Mouse (Mus musculus): Measurements from ENCODE around the gene Rassf5. TPM values are rescaled to one million over a fixed set of nuclear protein-coding genes. Genes with fewer than 3 reads are reported as not detected.
A peak's percentile ranks its signal among the peaks of the same experiment; 100 is the strongest.

The Rassf5 gene
- polyA plus RNA-seq (2015; fragmentation: Nextera tagmentation; extraction: Ambion mirVana), result 4.2 and 6.5 TPM in 2 replicates

DNA sequence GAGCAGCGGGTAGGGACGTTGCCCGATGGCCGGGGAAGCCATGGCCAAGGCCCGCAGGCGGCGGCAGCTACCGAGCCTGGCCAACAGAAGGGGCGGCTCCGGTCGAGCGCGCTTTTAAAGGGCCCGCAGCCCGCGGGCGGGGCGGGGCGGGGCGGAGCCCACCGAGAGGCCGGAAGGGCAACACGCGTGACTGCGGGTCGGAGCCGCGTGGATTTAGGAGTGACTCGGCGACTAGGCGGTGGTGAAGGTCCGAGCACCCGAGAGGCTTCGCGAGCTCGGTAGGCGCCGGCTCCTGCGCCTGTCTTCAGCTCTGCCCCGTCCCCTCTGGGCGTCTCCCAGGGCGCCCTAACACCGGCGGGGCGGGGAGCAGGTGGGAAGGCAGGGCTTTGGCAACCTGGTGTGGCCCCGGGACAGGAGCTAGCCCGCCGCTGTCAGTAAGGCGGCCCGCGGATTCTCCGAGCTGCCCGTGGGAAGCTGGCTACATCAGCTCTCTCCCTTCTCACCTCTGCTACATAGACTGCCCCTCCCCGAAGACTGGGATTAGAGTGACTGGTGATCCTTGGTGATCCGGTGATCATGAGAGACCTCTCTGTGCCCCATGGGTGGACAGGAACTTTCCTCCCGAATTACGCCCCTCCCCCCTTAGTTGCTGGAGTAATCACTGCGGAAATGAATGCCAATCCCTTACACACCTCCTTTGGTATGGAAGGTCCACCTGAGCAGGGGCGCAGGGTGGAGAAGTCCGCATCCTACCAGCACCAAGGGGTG lies at the start of gene Rassf5:
Rassf5 (minus strand) TSS at position 170 of the 768 bp plus-strand sequence.
- Histone ChIP-seq H3K27me3 (peaks cover 39% of the 10 kb centered on the region), H3K4me2 (peak within 1 kb of the TSS; percentile 94), H3K27ac (0 out of 2 replicates have a peak within 1 kb of the TSS, but pooled peaks have one; percentile 54), H3K36me3 (no peaks in the 10 kb centered on the region), H3K4me3 (peak within 1 kb of the TSS; percentile 60), H3K4me1 (peaks cover 51% of the 10 kb centered on the region), H3K9me3 (no peaks in the 10 kb centered on the region), H3K9ac (peak within 1 kb of the TSS; percentile 54)
- peak; percentile 47 for ATAC-seq (ENCODE audit: borderline replicate concordance, extremely low read depth, low FRiP score, low TSS enrichment)
- WGBS, result under 1% methylated on average over 60 of the region's 60 CpGs

DNA sequence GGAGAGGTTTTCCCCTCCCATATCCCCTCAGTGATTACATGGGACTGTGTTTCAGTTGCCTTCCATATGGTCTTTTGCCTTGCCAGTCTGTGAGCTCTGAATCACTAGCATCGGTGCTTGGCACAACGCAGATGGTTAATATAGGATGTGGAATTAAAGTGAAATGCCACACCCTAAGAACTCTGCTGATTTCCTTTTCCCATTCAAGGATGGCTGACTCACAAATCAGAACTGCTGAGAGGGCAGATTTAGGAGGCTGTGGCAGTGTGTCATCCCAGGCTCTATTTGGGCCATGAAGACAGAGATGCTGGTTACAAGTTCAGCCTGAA lies 48.8 kb upstream of the Rassf5 start:
- Histone ChIP-seq H3K4me1 (no peaks in the 10 kb centered on the region), H3K4me3 (no peak overlapping the region), H3K36me3 (peaks cover 36% of the 10 kb centered on the region), H3K9ac (no peak overlapping the region), H3K27ac (no peak overlapping the region), H3K9me3 (no peaks in the 10 kb centered on the region), H3K27me3 (no peaks in the 10 kb centered on the region), H3K4me2 (no peak overlapping the region)
- 86% methylated on average over 2 of the region's 2 CpGs for WGBS
- ATAC-seq (ENCODE audit: borderline replicate concordance, extremely low read depth, low FRiP score, low TSS enrichment), result no peak

DNA sequence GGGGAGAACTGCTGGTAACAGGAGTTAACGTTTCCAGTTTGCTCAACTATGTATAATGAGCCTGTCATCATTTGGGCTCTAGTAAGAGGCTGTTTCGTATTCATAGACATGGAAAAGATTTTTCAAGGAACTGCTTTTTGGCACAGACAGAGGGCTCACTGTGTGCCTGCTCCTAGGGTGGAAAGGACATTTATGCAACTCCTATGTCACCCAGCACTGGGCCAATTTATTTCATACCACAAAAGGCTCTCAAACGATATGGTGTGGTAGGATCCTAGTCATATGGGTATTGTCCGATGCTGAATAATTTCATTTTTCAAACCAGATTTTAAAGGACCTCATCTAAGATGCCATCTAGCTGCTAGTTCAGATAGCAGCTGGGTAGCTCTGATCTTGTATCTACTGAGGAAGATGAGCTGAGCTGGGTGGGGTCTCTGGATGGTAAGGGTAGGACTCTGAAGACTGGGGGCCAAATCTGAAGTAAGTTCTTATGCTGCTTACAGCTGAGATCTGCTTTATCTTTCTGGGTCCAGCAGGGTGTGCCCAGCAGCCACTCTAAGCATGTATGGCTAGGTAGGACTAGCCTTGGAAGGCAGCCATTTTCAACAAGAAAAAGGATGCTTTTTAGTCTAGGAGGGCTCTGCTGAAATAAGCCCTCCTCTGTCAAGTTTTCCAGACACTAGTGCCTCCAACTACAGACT lies 48.3 kb upstream of the Rassf5 start:
- ATAC-seq (ENCODE audit: borderline replicate concordance, extremely low read depth, low FRiP score, low TSS enrichment), result no peak
- Histone ChIP-seq H3K27ac (no peak overlapping the region), H3K9me3 (no peaks in the 10 kb centered on the region), H3K4me2 (no peak overlapping the region), H3K36me3 (peaks cover 40% of the 10 kb centered on the region), H3K4me1 (no peaks in the 10 kb centered on the region), H3K9ac (no peak overlapping the region), H3K27me3 (no peaks in the 10 kb centered on the region), H3K4me3 (no peak overlapping the region)
- 84% methylated on average over 4 of the region's 4 CpGs for WGBS

DNA sequence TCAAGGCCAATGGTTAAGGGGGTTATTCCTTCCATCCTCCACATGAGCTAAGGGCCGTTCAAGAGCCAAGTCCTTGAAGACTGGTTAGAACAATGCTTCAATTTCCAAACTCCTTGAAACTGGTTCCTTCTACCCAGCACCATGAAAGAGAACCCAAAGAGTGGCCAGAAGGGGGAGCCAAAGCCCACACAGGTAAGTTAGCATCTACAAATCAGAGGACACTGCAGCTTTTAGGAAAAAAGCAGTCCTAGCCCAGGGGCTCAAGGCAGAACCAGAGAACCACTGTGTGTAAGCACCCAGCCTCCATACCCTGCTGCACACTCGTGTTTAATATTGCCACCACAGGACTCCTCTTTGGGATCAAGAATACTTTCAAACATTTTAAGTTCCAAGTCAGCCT lies 45.6 kb upstream of the Rassf5 start:
- H3K36me3 ChIP-seq, result peaks cover 18% of the 10 kb centered on the region
- 29% methylated on average over 2 of the region's 2 CpGs for WGBS
- ATAC-seq (ENCODE audit: borderline replicate concordance, extremely low read depth, low FRiP score, low TSS enrichment), result no peak
- no peak overlapping the region for H3K4me2 ChIP-seq
- H3K9ac ChIP-seq, result no peak overlapping the region
- H3K4me3 ChIP-seq, result no peak overlapping the region
- no peaks in the 10 kb centered on the region for H3K27me3 ChIP-seq
- no peaks in the 10 kb centered on the region for H3K9me3 ChIP-seq
- H3K27ac ChIP-seq, result no peak overlapping the region
- no peaks in the 10 kb centered on the region for H3K4me1 ChIP-seq

DNA sequence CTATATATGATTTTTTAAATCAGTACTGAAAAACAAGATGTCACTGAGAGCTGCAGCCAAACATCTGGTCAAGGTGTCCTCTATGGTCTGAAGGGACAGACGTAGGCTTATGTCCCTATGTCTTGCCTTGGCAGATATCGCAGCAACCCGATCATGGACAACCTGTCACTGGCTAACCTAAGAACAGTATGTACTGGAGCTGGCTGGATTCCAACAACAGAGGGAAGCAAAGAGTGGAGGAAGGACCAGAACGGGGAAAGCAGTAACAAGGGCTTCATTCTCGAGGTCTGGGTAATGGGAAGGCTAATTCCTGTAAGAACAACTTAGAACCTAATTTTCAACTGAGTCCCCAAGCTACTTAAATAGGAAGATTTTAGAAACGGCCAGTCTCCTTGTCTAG lies 43.9 kb upstream of the Rassf5 start:
- no peaks in the 10 kb centered on the region for H3K4me1 ChIP-seq
- H3K27me3 ChIP-seq, result no peaks in the 10 kb centered on the region
- H3K9ac ChIP-seq, result no peak overlapping the region
- no peak for ATAC-seq (ENCODE audit: borderline replicate concordance, extremely low read depth, low FRiP score, low TSS enrichment)
- no peak overlapping the region for H3K27ac ChIP-seq
- peaks cover 12% of the 10 kb centered on the region for H3K36me3 ChIP-seq
- no peak overlapping the region for H3K4me3 ChIP-seq
- H3K9me3 ChIP-seq, result no peaks in the 10 kb centered on the region
- WGBS, result 73% methylated on average over 6 of the region's 6 CpGs
- no peak overlapping the region for H3K4me2 ChIP-seq

DNA sequence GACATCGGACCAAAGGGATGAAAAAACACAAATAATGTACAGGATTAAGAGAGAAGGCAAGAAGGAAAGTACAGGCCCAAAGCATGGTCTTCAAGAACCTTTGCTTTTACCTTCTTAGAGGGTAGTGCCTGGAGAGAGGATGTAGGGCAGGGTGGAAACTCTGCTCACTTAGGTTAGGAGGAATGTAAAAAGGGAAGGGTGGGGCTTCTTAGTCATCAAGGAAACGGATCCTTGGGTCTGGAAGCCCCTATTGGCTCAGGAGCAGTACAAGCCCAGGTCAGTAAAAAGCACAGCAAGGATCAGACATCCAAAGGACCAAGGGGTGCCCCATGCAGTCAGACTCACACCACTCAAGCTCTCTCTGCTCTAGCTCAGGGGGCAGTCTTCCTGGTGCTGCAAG lies 42.2 kb upstream of the Rassf5 start:
- peaks cover 7% of the 10 kb centered on the region for H3K36me3 ChIP-seq
- no peaks in the 10 kb centered on the region for H3K9me3 ChIP-seq
- H3K4me1 ChIP-seq, result no peaks in the 10 kb centered on the region
- no peak overlapping the region for H3K4me3 ChIP-seq
- no peaks in the 10 kb centered on the region for H3K27me3 ChIP-seq
- no peak overlapping the region for H3K27ac ChIP-seq
- no peak overlapping the region for H3K9ac ChIP-seq
- H3K4me2 ChIP-seq, result no peak overlapping the region
- 57% methylated on average over 2 of the region's 2 CpGs for WGBS
- no peak for ATAC-seq (ENCODE audit: borderline replicate concordance, extremely low read depth, low FRiP score, low TSS enrichment)

DNA sequence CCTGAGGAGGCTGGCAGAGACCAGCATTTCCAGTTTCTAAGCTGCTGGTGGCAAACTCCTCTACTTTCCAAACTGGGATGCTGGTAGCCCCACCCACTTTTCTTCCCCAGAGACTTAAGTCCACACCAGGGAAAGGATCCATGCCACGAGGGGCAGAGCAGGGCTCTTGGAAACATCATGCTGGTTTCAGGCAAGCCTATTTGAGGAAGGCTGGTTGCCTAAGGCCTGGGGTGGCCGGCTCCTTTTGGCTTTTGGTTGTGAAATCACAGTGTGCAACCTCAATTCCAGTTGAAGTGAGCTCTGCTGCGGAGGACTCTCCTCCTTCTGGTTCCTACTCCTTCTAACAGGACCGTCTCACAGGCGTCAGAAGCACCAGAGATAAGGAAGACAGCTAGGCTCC lies 41.7 kb upstream of the Rassf5 start:
- Histone ChIP-seq H3K4me3 (no peak overlapping the region), H3K27me3 (no peaks in the 10 kb centered on the region), H3K36me3 (peaks cover 5% of the 10 kb centered on the region), H3K9me3 (no peaks in the 10 kb centered on the region), H3K4me2 (no peak overlapping the region), H3K4me1 (no peaks in the 10 kb centered on the region), H3K27ac (no peak overlapping the region), H3K9ac (no peak overlapping the region)
- WGBS, result 53% methylated on average over 5 of the region's 5 CpGs
- 0 out of 2 replicates have a peak, but pooled peaks have one; percentile 4 for ATAC-seq (ENCODE audit: borderline replicate concordance, extremely low read depth, low FRiP score, low TSS enrichment)

DNA sequence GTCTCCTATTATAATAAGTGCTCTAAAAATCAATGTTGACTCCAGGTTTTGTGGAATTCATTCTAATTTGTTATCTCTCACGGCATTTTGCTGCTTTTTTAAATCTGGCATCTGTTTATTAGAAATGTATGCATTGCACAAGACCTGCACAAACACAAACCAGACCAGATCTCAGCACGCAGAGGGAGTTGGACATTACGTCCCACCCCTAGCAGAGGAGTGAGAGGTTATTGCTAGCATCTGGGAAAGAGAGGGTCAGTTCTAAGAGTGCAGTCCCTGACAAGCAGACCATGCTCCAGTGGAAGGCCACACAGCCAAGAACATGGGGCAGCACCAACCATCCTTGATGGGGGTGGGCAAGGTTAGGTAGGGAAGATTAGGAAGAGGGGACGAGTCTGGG lies 39.6 kb upstream of the Rassf5 start:
- ATAC-seq (ENCODE audit: borderline replicate concordance, extremely low read depth, low FRiP score, low TSS enrichment), result no peak; the same call in 1 of the 2 replicates
- Histone ChIP-seq H3K27me3 (no peaks in the 10 kb centered on the region), H3K9ac (no peak overlapping the region), H3K9me3 (no peaks in the 10 kb centered on the region), H3K4me1 (peaks cover 8% of the 10 kb centered on the region), H3K36me3 (peaks cover 5% of the 10 kb centered on the region), H3K4me2 (no peak overlapping the region), H3K27ac (no peak overlapping the region), H3K4me3 (no peak overlapping the region)
- WGBS, result 64% methylated on average over 4 of the region's 4 CpGs

DNA sequence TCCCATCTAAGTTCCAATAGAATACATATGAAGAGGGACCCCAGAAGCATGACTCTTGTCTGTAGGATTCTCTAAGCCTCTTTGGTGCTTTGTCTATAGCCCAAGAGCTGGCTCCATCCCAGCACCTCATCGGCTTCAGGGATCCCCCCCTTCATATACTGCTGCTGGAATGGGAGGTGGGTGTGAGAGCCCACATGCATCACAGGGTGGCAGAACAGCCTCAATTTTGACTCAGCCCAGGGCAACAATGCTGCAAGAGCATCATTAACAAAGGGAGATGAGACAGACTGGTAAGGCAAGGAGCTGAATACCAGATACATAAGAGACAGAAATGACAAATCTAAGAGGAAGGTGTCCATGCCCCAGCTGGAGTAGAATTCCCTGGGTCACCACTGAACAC lies 39.1 kb upstream of the Rassf5 start:
- Histone ChIP-seq H3K36me3 (peaks cover 5% of the 10 kb centered on the region), H3K4me2 (no peak overlapping the region), H3K27me3 (no peaks in the 10 kb centered on the region), H3K9ac (no peak overlapping the region), H3K4me1 (peaks cover 13% of the 10 kb centered on the region), H3K9me3 (no peaks in the 10 kb centered on the region), H3K4me3 (no peak overlapping the region), H3K27ac (no peak overlapping the region)
- WGBS, result 82% methylated on average over 1 of the region's 1 CpGs
- ATAC-seq (ENCODE audit: borderline replicate concordance, extremely low read depth, low FRiP score, low TSS enrichment), result no peak

DNA sequence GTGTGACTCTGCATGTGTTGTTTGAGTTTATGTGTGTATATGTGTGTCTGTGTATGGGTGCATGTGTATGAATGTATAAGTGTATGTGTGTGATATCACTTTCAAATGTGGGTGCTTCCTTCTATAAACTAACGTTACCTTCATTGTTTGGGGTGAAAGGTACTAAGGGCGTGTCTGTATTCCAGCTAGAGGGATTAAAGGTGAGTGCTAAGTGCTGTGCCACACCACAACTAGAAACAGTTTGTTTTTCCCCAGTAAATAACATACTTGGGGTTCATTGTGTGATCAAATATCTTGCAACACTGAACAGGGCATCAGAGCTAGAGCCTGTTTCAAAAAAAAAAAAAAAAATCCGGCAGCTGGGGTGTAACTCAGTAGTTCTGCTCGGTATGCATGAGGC lies 36.7 kb upstream of the Rassf5 start:
- no peak overlapping the region for H3K4me3 ChIP-seq
- H3K27me3 ChIP-seq, result no peaks in the 10 kb centered on the region
- peaks cover 18% of the 10 kb centered on the region for H3K4me1 ChIP-seq
- no peak overlapping the region for H3K9ac ChIP-seq
- no peaks in the 10 kb centered on the region; the same call in 1 of the 2 replicates for H3K36me3 ChIP-seq
- no peak for ATAC-seq (ENCODE audit: borderline replicate concordance, extremely low read depth, low FRiP score, low TSS enrichment)
- no peak overlapping the region for H3K27ac ChIP-seq
- no peak overlapping the region for H3K4me2 ChIP-seq
- no peaks in the 10 kb centered on the region for H3K9me3 ChIP-seq
- 53% methylated on average over 4 of the region's 4 CpGs for WGBS

DNA sequence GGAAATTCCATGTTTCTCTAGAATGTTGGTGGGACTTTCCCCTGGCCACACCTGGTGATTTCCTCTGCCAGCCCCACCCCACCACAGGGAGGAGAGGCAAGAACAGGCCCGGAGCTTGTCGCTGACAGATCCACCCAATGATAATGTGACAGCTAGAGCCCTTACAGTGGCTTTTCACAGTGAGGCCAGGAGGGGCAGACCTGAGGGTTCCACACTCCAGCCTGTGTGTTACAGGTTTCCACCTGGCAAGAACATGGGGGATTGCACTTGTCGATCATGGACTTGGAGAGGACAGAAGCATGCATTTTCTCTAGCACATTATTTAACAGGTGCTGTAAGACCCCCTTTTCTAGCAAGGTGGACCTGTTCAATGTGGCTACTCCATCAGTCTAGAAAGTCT lies 35.2 kb upstream of the Rassf5 start:
- WGBS, result 30% methylated on average over 3 of the region's 3 CpGs
- Histone ChIP-seq H3K27me3 (no peaks in the 10 kb centered on the region), H3K4me3 (no peak overlapping the region), H3K9me3 (no peaks in the 10 kb centered on the region), H3K36me3 (no peaks in the 10 kb centered on the region), H3K4me1 (peaks cover 18% of the 10 kb centered on the region), H3K27ac (no peak overlapping the region), H3K9ac (no peak overlapping the region), H3K4me2 (no peak overlapping the region)
- ATAC-seq (ENCODE audit: borderline replicate concordance, extremely low read depth, low FRiP score, low TSS enrichment), result no peak

DNA sequence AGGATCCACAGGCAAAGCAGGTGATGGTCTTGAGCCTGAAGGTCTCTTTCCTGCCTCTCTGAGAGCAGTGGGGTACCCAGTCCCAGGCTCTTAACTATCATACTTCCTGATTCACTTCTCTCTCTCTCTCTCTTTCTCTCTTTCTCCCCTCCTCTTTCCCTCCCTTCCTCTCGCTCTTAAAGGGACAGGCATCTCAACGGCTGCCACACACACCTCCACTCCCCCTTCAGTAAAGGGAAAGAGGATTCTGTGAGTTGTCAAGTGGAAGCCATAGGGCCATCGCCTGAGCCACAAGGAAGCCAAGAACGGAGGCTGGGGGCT lies 34.4 kb upstream of the Rassf5 start, which contains the start of gene Ikbke:
Ikbke (minus strand) TSS at position 151 of the 321 bp plus-strand sequence.
- Histone ChIP-seq H3K36me3 (no peaks in the 10 kb centered on the region), H3K4me3 (peak within 1 kb of the TSS; percentile 40), H3K27ac (no peak within 1 kb of the TSS), H3K27me3 (no peaks in the 10 kb centered on the region), H3K4me1 (peaks cover 26% of the 10 kb centered on the region), H3K9me3 (no peaks in the 10 kb centered on the region), H3K9ac (peak within 1 kb of the TSS; percentile 22), H3K4me2 (peak within 1 kb of the TSS; percentile 49)
- 20% methylated on average over 4 of the region's 4 CpGs for WGBS
- peak; percentile 24; the same call in 1 of the 2 replicates for ATAC-seq (ENCODE audit: borderline replicate concordance, extremely low read depth, low FRiP score, low TSS enrichment)

Data from lung, embryonic 15.5 days (tissue).